Mouse (Mus musculus): ENCODE measurements around the gene Col25a1.

- no peak for TF ChIP-seq CTCF (IDR thresholded peaks at IDR 0.05; ENCODE audit: borderline replicate concordance, extremely low read depth, insufficient read depth, insufficient read length)
- no peak for TF ChIP-seq POLR2A (IDR thresholded peaks at IDR 0.05; ENCODE audit: borderline replicate concordance, extremely low read depth, insufficient read depth, insufficient read length, poor library complexity, severe bottlenecking)
Measured at GRCm38 (mm10) chr3:130327039-130328015, 196.0 kb downstream of the Col25a1 start.
